Mouse (Mus musculus): ENCODE data around the gene Rnf227. TPM values are rescaled to one million over a fixed set of nuclear protein-coding genes. Genes with fewer than 3 reads are reported as not detected.
A peak's percentile ranks its signal among the peaks of the same experiment; 100 is the strongest.

The Rnf227 gene
- polyA plus RNA-seq, 1 experiment from 2014 or later: 23.7 TPM

- Histone ChIP-seq H3K36me3 (replicated peaks; ENCODE audit: control insufficient read depth, insufficient read depth, low read depth, low read length) (no peaks in the 10 kb centered on the region), H3K4me3 (ENCODE audit: low read depth, low read length) (no peak overlapping the region), H3K9me3 (replicated peaks; ENCODE audit: control insufficient read depth, low read length) (no peaks in the 10 kb centered on the region), H3K27ac (replicated peaks; ENCODE audit: low read depth, low read length) (no peak overlapping the region; the same call in 1 of the 2 replicates), H3K9ac (replicated peaks; ENCODE audit: low read length) (no peak overlapping the region), H3K4me1 (ENCODE audit: control insufficient read depth, insufficient read depth, low read length) (no peaks in the 10 kb centered on the region; the same call in 1 of the 2 replicates), H3K27me3 (ENCODE audit: control insufficient read depth, insufficient read depth, low read length) (no peaks in the 10 kb centered on the region), H3K4me2 (ENCODE audit: low read depth, low read length) (no peak overlapping the region)
- ATAC-seq (replicated peaks; ENCODE audit: insufficient number of reproducible peaks, low FRiP score, low TSS enrichment, low read depth) (0 out of 2 replicates have a peak, but pooled peaks have one; percentile 38), DNase-seq (ENCODE audit: low spot score) (no peak)
- WGBS: 67% methylated on average over 14 of the region's 14 CpGs
Observed at GRCm38 (mm10) chr11:69389531-69390399, 49.5 kb downstream of the Rnf227 start.

DNA sequence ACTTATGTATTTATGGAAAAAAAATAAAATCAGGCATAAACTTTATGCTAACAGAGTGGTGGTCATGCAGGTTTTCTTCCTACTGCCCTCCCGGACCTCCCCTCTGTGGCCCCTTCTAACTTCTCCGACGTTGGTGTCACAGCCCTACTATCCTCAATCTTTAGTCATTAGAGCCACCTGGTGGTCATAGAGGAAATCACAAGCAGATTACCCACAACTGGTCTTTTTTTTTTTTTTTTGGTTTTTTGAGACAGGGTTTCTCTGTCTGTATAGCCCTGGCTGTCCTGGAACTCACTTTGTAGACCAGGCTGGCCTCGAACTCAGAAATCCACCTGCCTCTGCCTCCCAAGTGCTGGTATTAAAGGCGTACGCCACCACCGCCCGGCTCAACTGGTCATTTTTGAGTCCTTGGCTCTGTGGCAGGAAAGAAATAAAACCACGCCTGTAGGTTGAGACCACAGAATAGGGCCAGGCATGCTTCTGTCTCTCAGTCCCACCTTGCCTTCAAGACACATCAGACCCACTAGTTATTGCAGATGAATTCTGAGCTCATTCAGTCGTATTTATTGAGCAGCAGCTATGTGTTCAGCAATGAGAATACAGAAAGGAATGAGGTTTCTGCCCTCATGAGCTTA, 50.3 kb downstream of the Rnf227 start:
- DNase-seq (ENCODE audit: low spot score) (peak; percentile 88), ATAC-seq (replicated peaks; ENCODE audit: insufficient number of reproducible peaks, low FRiP score, low TSS enrichment, low read depth) (no peak; the same call in 1 of the 2 replicates)
- no peak overlapping the region for H3K4me3 ChIP-seq (ENCODE audit: low read depth, low read length)
- no peaks in the 10 kb centered on the region for H3K9me3 ChIP-seq (replicated peaks; ENCODE audit: control insufficient read depth, low read length)
- no peaks in the 10 kb centered on the region; the same call in 1 of the 2 replicates for H3K4me1 ChIP-seq (ENCODE audit: control insufficient read depth, insufficient read depth, low read length)
- H3K9ac ChIP-seq (replicated peaks; ENCODE audit: low read length): no peak overlapping the region
- WGBS: 45% methylated on average over 10 of the region's 10 CpGs
- no peaks in the 10 kb centered on the region for H3K36me3 ChIP-seq (replicated peaks; ENCODE audit: control insufficient read depth, insufficient read depth, low read depth, low read length)
- H3K4me2 ChIP-seq (ENCODE audit: low read depth, low read length): no peak overlapping the region
- no peak overlapping the region for H3K27ac ChIP-seq (replicated peaks; ENCODE audit: low read depth, low read length)
- no peaks in the 10 kb centered on the region for H3K27me3 ChIP-seq (ENCODE audit: control insufficient read depth, insufficient read depth, low read length)

Other genes with a start within 250 kb of the Rnf227 start
- gene Per1, start 245.2 kb upstream of the Rnf227 start, polyA plus RNA-seq (2014; fragmentation: Nextera tagmentation; extraction: Ambion mirVana): 5.5 and 6.5 TPM in 2 replicates
- 0.11 TPM in 1 of 2 replicates, not detected in the other for gene Hes7, start 220.1 kb upstream of the Rnf227 start, polyA plus RNA-seq (2014; fragmentation: Nextera tagmentation; extraction: Ambion mirVana)
- gene 9130213A22Rik, start 217.9 kb upstream of the Rnf227 start, polyA plus RNA-seq (2014; fragmentation: Nextera tagmentation; extraction: Ambion mirVana): not detected in 2 replicates
- gene Aloxe3, start 214.6 kb upstream of the Rnf227 start, polyA plus RNA-seq (2014; fragmentation: Nextera tagmentation; extraction: Ambion mirVana): 0.25 and 0.88 TPM in 2 replicates
- 0.20 and 0.27 TPM in 2 replicates for gene Alox12b, start 183.5 kb upstream of the Rnf227 start, polyA plus RNA-seq (2014; fragmentation: Nextera tagmentation; extraction: Ambion mirVana)
- not detected in 2 replicates for gene Alox8, start 142.6 kb upstream of the Rnf227 start, polyA plus RNA-seq (2014; fragmentation: Nextera tagmentation; extraction: Ambion mirVana)
- gene Gucy2e, start 103.4 kb upstream of the Rnf227 start, polyA plus RNA-seq (2014; fragmentation: Nextera tagmentation; extraction: Ambion mirVana): 0.06 TPM in 1 of 2 replicates, not detected in the other
- 16.9 and 19.3 TPM in 2 replicates for gene Cntrob, start 16.7 kb upstream of the Rnf227 start, polyA plus RNA-seq (2014; fragmentation: Nextera tagmentation; extraction: Ambion mirVana)
- 184 and 204 TPM in 2 replicates for gene Trappc1, start 16.5 kb upstream of the Rnf227 start, polyA plus RNA-seq (2014; fragmentation: Nextera tagmentation; extraction: Ambion mirVana)
- 0.85 and 2.2 TPM in 2 replicates for gene Kcnab3, start 14.2 kb upstream of the Rnf227 start, polyA plus RNA-seq (2014; fragmentation: Nextera tagmentation; extraction: Ambion mirVana)
- gene Chd3, start 28.9 kb downstream of the Rnf227 start, polyA plus RNA-seq (2014; fragmentation: Nextera tagmentation; extraction: Ambion mirVana): 48.0 and 52.1 TPM in 2 replicates
- 123 and 135 TPM in 2 replicates for gene Naa38, start 55.0 kb downstream of the Rnf227 start, polyA plus RNA-seq (2014; fragmentation: Nextera tagmentation; extraction: Ambion mirVana)
- 33.3 TPM in 2 replicates for gene Cyb5d1, start 55.2 kb downstream of the Rnf227 start, polyA plus RNA-seq (2014; fragmentation: Nextera tagmentation; extraction: Ambion mirVana)
- 13.6 and 18.1 TPM in 2 replicates for gene Tmem88, start 57.8 kb downstream of the Rnf227 start, polyA plus RNA-seq (2014; fragmentation: Nextera tagmentation; extraction: Ambion mirVana)
- gene Kdm6b, start 73.2 kb downstream of the Rnf227 start, polyA plus RNA-seq (2014; fragmentation: Nextera tagmentation; extraction: Ambion mirVana): 25.9 and 26.2 TPM in 2 replicates
- gene Dnah2, start 208.6 kb downstream of the Rnf227 start, polyA plus RNA-seq (2014; fragmentation: Nextera tagmentation; extraction: Ambion mirVana): 1.5 and 2.1 TPM in 2 replicates
- 11.2 and 11.3 TPM in 2 replicates for gene Efnb3, start 219.7 kb downstream of the Rnf227 start, polyA plus RNA-seq (2014; fragmentation: Nextera tagmentation; extraction: Ambion mirVana)
- gene Wrap53, start 239.8 kb downstream of the Rnf227 start, polyA plus RNA-seq (2014; fragmentation: Nextera tagmentation; extraction: Ambion mirVana): 40.2 and 40.9 TPM in 2 replicates
- gene Trp53, start 239.9 kb downstream of the Rnf227 start, polyA plus RNA-seq (2014; fragmentation: Nextera tagmentation; extraction: Ambion mirVana): 200 and 215 TPM in 2 replicates

Measured in embryonic facial prominence, embryonic 11.5 days (tissue).